Mouse (Mus musculus): ENCODE measurements around the gene 4930404H24Rik. TPM values are rescaled to one million over a fixed set of nuclear protein-coding genes. Genes with fewer than 3 reads are reported as not detected.

Gene 4930404H24Rik
- polyA plus RNA-seq, 1 experiment from 2014 or later: not detected

DNA sequence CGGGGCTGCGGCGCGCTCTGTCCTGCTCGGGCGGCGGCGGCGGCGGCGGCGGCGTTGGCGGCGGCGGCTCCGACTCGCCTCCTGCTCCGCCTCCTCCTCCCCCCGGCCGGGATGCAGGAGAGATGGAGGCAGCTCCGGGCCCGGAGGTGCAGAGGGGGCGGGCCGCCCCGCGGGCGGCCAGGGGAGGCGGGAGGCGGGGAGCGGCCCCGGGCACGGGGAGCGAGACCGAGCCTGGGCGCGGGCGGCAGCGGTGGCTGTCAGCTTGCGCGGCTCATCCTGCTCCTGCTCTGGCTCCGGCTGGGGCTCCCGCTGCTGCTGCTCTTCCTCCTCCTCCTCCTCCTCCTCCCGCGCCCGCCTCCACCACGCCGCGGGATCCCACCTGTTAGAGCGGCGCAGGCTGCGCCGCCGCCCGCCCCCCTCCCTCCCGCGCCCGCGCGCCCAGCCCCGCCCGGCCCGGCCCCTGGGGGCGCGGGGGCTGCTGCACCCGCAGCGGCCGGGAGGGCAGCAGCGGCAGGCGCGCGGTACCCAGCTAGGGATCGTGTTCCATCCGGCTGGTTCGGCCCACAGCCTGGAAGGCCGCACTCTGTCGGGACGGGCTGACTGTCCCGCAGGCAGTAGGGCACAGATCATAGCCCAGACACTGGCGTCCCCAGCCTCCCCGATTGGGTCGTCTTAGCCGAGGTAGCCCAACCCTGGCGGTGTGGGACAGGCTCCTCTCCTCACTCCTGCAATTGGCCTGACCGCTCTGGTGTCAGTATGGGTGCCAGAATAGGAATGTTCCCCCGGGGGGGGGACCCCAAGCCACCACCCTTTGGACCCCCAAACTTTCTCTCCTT lies 37.6 kb downstream of the 4930404H24Rik start, which contains the start of gene Nol4l:
TSS of gene Nol4l (minus strand) at position 41 of the 836 bp plus-strand sequence.
- no peaks in the 10 kb centered on the region for H3K36me3 ChIP-seq (replicated peaks)
- WGBS: under 1% methylated on average over 56 of the region's 86 CpGs
- peak within 1 kb of the TSS; percentile 79 for H3K4me3 ChIP-seq
- H3K27me3 ChIP-seq (ENCODE audit: poor library complexity, severe bottlenecking): peaks cover 74% of the 10 kb centered on the region
- H3K27ac ChIP-seq: peak within 1 kb of the TSS; percentile 92
- peak; percentile 48 for DNase-seq (ENCODE audit: extremely low spot score, low spot score)
- no peaks in the 10 kb centered on the region for H3K9me3 ChIP-seq
- H3K4me1 ChIP-seq: peaks cover 54% of the 10 kb centered on the region

- H3K9me3 ChIP-seq: no peaks in the 10 kb centered on the region
- 64% methylated on average over 5 of the region's 5 CpGs for WGBS
- H3K4me3 ChIP-seq: no peak overlapping the region; the same call in 1 of the 2 replicates
- DNase-seq (ENCODE audit: extremely low spot score, low spot score): no peak
- peaks cover 46% of the 10 kb centered on the region for H3K4me1 ChIP-seq
- no peaks in the 10 kb centered on the region for H3K36me3 ChIP-seq (replicated peaks)
- no peak overlapping the region for H3K27ac ChIP-seq
- peaks cover 67% of the 10 kb centered on the region for H3K27me3 ChIP-seq (ENCODE audit: poor library complexity, severe bottlenecking)
Observed at GRCm38 (mm10) chr2:153530948-153531347, 38.4 kb downstream of the 4930404H24Rik start.

GRCm38 (mm10) chr2:153533981-153534380 lies 41.4 kb downstream of the 4930404H24Rik start:
- Histone ChIP-seq H3K9me3 (no peaks in the 10 kb centered on the region), H3K4me1 (peaks cover 16% of the 10 kb centered on the region), H3K4me3 (no peak overlapping the region), H3K36me3 (replicated peaks) (no peaks in the 10 kb centered on the region), H3K27ac (no peak overlapping the region), H3K27me3 (ENCODE audit: poor library complexity, severe bottlenecking) (peaks cover 43% of the 10 kb centered on the region)
- 59% methylated on average over 1 of the region's 1 CpGs for WGBS
- no peak for DNase-seq (ENCODE audit: extremely low spot score, low spot score)

DNA sequence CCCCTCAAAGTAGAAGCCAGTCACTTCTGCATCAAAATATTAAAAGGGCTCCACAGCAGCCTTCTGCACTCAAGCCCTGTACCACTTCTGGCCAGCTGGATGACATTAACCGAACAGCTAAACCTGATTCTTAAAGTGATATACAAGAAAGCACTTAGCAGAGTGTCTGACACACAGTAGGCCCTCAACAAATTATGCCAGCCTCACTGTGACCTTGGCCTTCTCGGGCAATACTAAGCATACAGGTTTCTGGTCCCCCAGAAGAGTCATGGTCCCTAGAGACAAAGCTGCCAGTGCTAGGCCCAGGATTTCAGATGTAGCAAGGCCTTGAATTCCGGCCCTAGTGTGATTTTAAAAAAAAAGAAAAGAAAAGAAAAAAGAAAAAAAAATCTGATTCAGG lies 46.3 kb downstream of the 4930404H24Rik start:
- WGBS: 83% methylated on average over 3 of the region's 3 CpGs
- H3K9me3 ChIP-seq: no peaks in the 10 kb centered on the region

DNA sequence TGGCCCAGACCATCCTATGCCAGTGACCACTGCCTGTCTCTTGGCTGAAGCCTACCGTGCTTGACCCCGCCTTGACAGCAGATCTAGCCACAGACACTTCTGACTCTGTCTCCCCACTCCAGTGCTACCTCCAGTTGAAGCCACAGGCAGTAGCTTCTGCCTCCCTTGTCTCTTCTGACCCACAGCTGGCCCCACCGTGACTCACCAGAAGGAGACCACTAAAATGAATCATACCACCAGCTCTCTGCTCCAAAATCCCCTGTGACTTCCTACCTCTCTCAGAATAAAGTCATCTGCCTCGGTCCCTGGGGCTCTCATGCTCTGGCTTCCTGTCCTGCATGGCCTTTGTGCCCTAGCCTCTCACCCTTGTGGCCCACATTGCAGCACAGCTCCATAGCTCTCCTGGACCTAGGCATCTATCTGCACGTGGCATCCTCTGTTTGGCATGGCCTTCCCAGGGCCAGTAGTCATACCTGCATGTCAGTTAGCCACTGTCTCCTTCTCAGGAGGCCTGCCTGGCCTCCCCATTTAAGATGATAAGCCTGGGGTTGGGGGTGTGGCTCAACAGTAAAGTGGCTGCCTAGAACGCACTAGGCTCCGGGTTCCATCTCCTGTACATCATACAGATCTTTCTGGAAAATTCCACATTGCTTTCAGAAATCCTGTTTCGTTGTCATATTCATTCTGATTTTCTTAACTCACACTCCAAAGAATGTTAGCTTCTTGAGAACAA lies 50.5 kb downstream of the 4930404H24Rik start:
- peaks cover 56% of the 10 kb centered on the region for H3K4me1 ChIP-seq
- H3K36me3 ChIP-seq (replicated peaks): no peaks in the 10 kb centered on the region
- H3K27me3 ChIP-seq (ENCODE audit: poor library complexity, severe bottlenecking): peaks cover 46% of the 10 kb centered on the region
- no peak overlapping the region; the same call in 1 of the 2 replicates for H3K27ac ChIP-seq
- no peak overlapping the region for H3K4me3 ChIP-seq
- WGBS: 85% methylated on average over 8 of the region's 8 CpGs
- no peaks in the 10 kb centered on the region for H3K9me3 ChIP-seq
- no peak for DNase-seq (ENCODE audit: extremely low spot score, low spot score)

More for the DNA sequence above, 46.3 kb downstream of the 4930404H24Rik start:
- peaks cover 21% of the 10 kb centered on the region for H3K4me1 ChIP-seq
- no peak for DNase-seq (ENCODE audit: extremely low spot score, low spot score)
- peaks cover 21% of the 10 kb centered on the region for H3K27me3 ChIP-seq (ENCODE audit: poor library complexity, severe bottlenecking)
- H3K4me3 ChIP-seq: no peak overlapping the region
- H3K36me3 ChIP-seq (replicated peaks): no peaks in the 10 kb centered on the region
- no peak overlapping the region for H3K27ac ChIP-seq

Other genes starting within 250 kb of the 4930404H24Rik start
- gene Kif3b, start 201.4 kb upstream of the 4930404H24Rik start, polyA plus RNA-seq (2016; fragmentation: Nextera tagmentation; extraction: Ambion mirVana): 6.2 and 6.9 TPM in 2 replicates
- gene Asxl1, start 147.0 kb upstream of the 4930404H24Rik start, polyA plus RNA-seq (2016; fragmentation: Nextera tagmentation; extraction: Ambion mirVana): 13.1 and 14.2 TPM in 2 replicates
- 11.7 and 12.3 TPM in 2 replicates for gene Nol4l, start 37.2 kb downstream of the 4930404H24Rik start, polyA plus RNA-seq (2016; fragmentation: Nextera tagmentation; extraction: Ambion mirVana)
- 66.2 and 71.8 TPM in 2 replicates for gene Commd7, start 140.0 kb downstream of the 4930404H24Rik start, polyA plus RNA-seq (2016; fragmentation: Nextera tagmentation; extraction: Ambion mirVana)
- gene Dnmt3b, start 156.7 kb downstream of the 4930404H24Rik start, polyA plus RNA-seq (2016; fragmentation: Nextera tagmentation; extraction: Ambion mirVana): 24.8 and 26.9 TPM in 2 replicates
- gene Dnmt3c, start 203.9 kb downstream of the 4930404H24Rik start, polyA plus RNA-seq (2016; fragmentation: Nextera tagmentation; extraction: Ambion mirVana): 0.07 TPM in 1 of 2 replicates, not detected in the other
- 312 and 323 TPM in 2 replicates for gene Mapre1, start 248.5 kb downstream of the 4930404H24Rik start, polyA plus RNA-seq (2016; fragmentation: Nextera tagmentation; extraction: Ambion mirVana)

Data from forebrain, embryonic 10.5 days (tissue).